ENCODE assay signal across 9 mouse cellular contexts in the genomic region with DNA sequence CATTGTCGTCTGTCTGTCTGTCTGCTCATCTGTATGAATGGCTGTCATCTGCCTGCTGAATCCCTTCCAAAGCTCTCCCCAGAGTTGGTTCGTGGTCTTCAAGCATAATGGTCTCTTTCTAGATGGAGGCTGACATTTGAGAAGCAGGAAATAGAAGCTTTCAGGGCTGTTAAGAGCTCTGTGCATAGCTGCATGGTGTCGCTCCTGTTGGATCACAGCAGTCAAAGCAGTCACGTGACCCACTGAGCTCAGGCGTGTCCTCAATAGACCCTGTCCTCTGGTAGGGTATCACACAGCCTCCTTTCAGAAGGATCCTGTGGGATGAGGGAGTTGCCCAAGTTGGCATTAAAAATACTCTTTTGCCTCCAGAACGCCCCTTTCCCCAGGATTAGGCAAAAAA.
DNase-seq lines count a peak whose midpoint lies in the region; ATAC-seq lines count a peak whose summit lies in the region.
"Had no signal": no experiment of that assay in that cellular context is flagged by ENCODE, and none has a peak within 500 bp of the region (broad histone marks: within the 10 kb centered on the region; RNA-seq: fewer than 3 reads in every experiment).

No protein-coding gene starts in this region.

- DNase-seq in frontal cortex, postnatal 25 days (ENCODE audit: low spot score in 2 of 2), result no peak
- DNase-seq in right cerebral cortex, adult 18-20 months, result peak; percentile 24
- DNase-seq in right cerebral cortex, postnatal 25 days, result no peak
- peak; percentile 84 for DNase-seq in limb, embryonic 11.5 days (ENCODE audit: low spot score)
- DNase-seq in right cerebral cortex, postnatal 14 days, result peak; percentile 51
- DNase-seq in yolk sac, embryonic 10.5 days (ENCODE audit: low spot score), result no peak
- DNase-seq: adrenal gland, adult 2 months had no signal

- peak; percentile 81 for ATAC-seq in frontal cortex, adult (ENCODE audit: low TSS enrichment)
- ATAC-seq in limb, embryonic 11.5 days (ENCODE audit: insufficient number of reproducible peaks, low FRiP score, low TSS enrichment, low read depth), result peak; percentile 83
- ATAC-seq in intestine, embryonic 15.5 days, result no peak

- no peaks in the 10 kb centered on the region for H3K9me3 ChIP-seq in limb, embryonic 11.5 days (ENCODE audit: control insufficient read depth, low read length)
- H3K9me3 ChIP-seq in intestine, embryonic 15.5 days, result no peaks in the 10 kb centered on the region

- no peak overlapping the region for H3K4me2 ChIP-seq in limb, embryonic 11.5 days (ENCODE audit: low read depth, severe bottlenecking)
- H3K4me2 ChIP-seq in intestine, embryonic 15.5 days (replicated peaks), result no peak overlapping the region

- no peak overlapping the region; the same call in 1 of the 2 replicates for H3K27ac ChIP-seq in limb, embryonic 11.5 days (replicated peaks; ENCODE audit: low read depth, low read length)
- H3K27ac ChIP-seq in intestine, embryonic 15.5 days, result no peak overlapping the region

- 35% methylated on average over 6 of the region's 6 CpGs for WGBS in limb, embryonic 11.5 days
- 51% methylated on average over 6 of the region's 6 CpGs for WGBS in intestine, embryonic 15.5 days

- no peak overlapping the region for H3K9ac ChIP-seq in limb, embryonic 11.5 days (ENCODE audit: low read length)
- H3K9ac ChIP-seq in intestine, embryonic 15.5 days, result no peak overlapping the region

- H3K4me3 ChIP-seq in limb, embryonic 11.5 days (ENCODE audit: low read depth, low read length), result no peak overlapping the region
- no peak overlapping the region for H3K4me3 ChIP-seq in intestine, embryonic 15.5 days (replicated peaks)

- H3K27me3 ChIP-seq in limb, embryonic 11.5 days (ENCODE audit: control insufficient read depth, insufficient read depth, low read length), result no peaks in the 10 kb centered on the region
- no peaks in the 10 kb centered on the region for H3K27me3 ChIP-seq in intestine, embryonic 15.5 days (replicated peaks)

- no peaks in the 10 kb centered on the region for H3K36me3 ChIP-seq in limb, embryonic 11.5 days (ENCODE audit: control insufficient read depth, insufficient read depth, low read length)
- no peaks in the 10 kb centered on the region for H3K36me3 ChIP-seq in intestine, embryonic 15.5 days

- peaks cover 38% of the 10 kb centered on the region for H3K4me1 ChIP-seq in limb, embryonic 11.5 days (ENCODE audit: control insufficient read depth, insufficient read depth, low read length)
- 0 out of 2 replicates have a peak, but pooled peaks cover 6% of the 10 kb centered on the region for H3K4me1 ChIP-seq in intestine, embryonic 15.5 days (replicated peaks)

Comparison
In these comparisons a context has a peak if more than half of its experiments do, and no peak if none do; other contexts are left out.
1. DNase-seq: peak in right cerebral cortex, adult 18-20 months (single experiment), limb, embryonic 11.5 days (single experiment) and right cerebral cortex, postnatal 14 days (single experiment); none in frontal cortex, postnatal 25 days (0 of 2), right cerebral cortex, postnatal 25 days (single experiment) and yolk sac, embryonic 10.5 days (single experiment).